Mouse (Mus musculus) C2C12 (cell line): ENCODE measurements around the gene Lactb.
"Not testable (repeated sequence)": the region's sequence is repeated elsewhere in the genome, so short reads cannot be mapped to it uniquely, and the experiment has no call there.

Experiments
- CEBPB ChIP-seq: IDR thresholded peaks from one replicate; pipeline ENCODE4 v1.6.1; 2011; ENCODE audit warnings: low read depth, mild to moderate bottlenecking, control low read depth, moderate library complexity
- CTCF ChIP-seq: IDR thresholded peaks from one replicate; pipeline ENCODE4 v1.5.1; 2011; ENCODE audit not compliant: control insufficient read depth, insufficient read depth, insufficient read length
- FOSL1 ChIP-seq: IDR thresholded peaks from one replicate; pipeline ENCODE4 v1.8.0; 2011; ENCODE audit warnings: mild to moderate bottlenecking, low read length; ENCODE audit not compliant: poor library complexity, insufficient read depth, severe bottlenecking
- MAX ChIP-seq: IDR thresholded peaks from one replicate; pipeline ENCODE4 v1.6.1; 2011; ENCODE audit warnings: mild to moderate bottlenecking, control low read depth
- MYOG ChIP-seq: IDR thresholded peaks from one replicate; pipeline ENCODE4 v1.6.1; 2011; ENCODE audit not compliant: control insufficient read depth, insufficient read length; ENCODE audit errors: extremely low read depth
- USF1 ChIP-seq: IDR thresholded peaks from one replicate; pipeline ENCODE4 v1.6.1; 2011; ENCODE audit warnings: low read depth, mild to moderate bottlenecking, control low read depth, moderate library complexity

- TF ChIP-seq CTCF, MAX, CEBPB, MYOG, FOSL1, USF1: not testable (repeated sequence)
Observed at GRCm38 (mm10) chr9:66913254-66913934, 61.9 kb downstream of the Lactb start.
